In the genomic region with DNA sequence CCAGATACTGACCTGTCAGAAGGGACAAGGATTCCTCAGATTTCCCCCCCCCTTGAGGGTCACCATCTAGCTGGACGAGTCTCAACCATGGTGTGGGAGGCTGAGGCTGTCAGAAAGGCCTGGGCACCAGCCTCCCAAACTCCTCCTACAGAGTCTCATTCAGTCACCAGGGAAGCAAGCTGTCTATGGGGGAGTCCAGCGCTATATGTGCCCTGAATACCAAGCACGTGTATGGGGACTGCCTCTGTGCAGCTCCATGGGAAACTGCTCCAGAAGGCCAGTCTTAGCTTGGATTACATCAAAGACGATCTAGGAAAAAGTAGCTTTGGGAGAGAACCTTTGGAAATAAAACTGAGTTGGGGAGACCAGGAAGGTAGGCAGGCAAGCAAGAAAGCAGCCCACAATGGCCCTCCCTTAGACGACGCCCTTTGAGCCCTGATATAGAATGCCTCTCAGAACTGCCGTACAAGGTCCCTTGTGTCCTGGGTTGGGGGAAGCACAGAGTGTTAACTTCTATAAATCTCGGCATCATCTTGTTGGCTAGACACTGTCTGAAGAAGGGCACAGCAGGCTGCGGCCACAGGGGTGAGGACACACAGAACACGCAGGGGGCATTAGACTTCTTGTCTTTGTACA, we compare ENCODE assay signal across 16 mouse cellular contexts. TPM values are rescaled to one million over a fixed set of nuclear protein-coding genes. Genes with fewer than 3 reads are reported as not detected.
DNase-seq lines count a peak whose midpoint lies in the region; ATAC-seq and TF ChIP-seq lines count a peak whose summit lies in the region.
"Had no signal": no experiment of that assay in that cellular context is flagged by ENCODE, and none has a peak within 500 bp of the region (broad histone marks: within the 10 kb centered on the region; RNA-seq: fewer than 3 reads in every experiment).

No protein-coding gene starts in this region.

- H3K9ac ChIP-seq in forebrain, embryonic 14.5 days (ENCODE audit: low read length) = no peak overlapping the region
- no peak overlapping the region for H3K9ac ChIP-seq in stomach, embryonic 16.5 days (ENCODE audit: low read length)
- H3K9ac ChIP-seq in stomach, postnatal 0 days (ENCODE audit: low read length) = no peak overlapping the region
- no peak overlapping the region for H3K9ac ChIP-seq in midbrain, embryonic 12.5 days (replicated peaks)
- H3K9ac ChIP-seq: liver, embryonic 13.5 days had no signal

- peaks cover 24% of the 10 kb centered on the region for H3K27me3 ChIP-seq in forebrain, embryonic 10.5 days (ENCODE audit: poor library complexity, severe bottlenecking)
- no peaks in the 10 kb centered on the region for H3K27me3 ChIP-seq in forebrain, embryonic 14.5 days (replicated peaks; ENCODE audit: control insufficient read depth, insufficient read depth, low read length)
- H3K27me3 ChIP-seq in stomach, embryonic 16.5 days (ENCODE audit: control insufficient read depth, insufficient read depth, low read length) = no peaks in the 10 kb centered on the region
- no peaks in the 10 kb centered on the region for H3K27me3 ChIP-seq in stomach, postnatal 0 days (ENCODE audit: control insufficient read depth, insufficient read depth, low read length)
- no peaks in the 10 kb centered on the region for H3K27me3 ChIP-seq in midbrain, embryonic 12.5 days
- H3K27me3 ChIP-seq: liver, embryonic 13.5 days had no signal

- TF ChIP-seq CTCF in stomach, postnatal 0 days (IDR thresholded peaks at IDR 0.05; ENCODE audit: low read depth) = no peak

- ATAC-seq in forebrain, embryonic 14.5 days = no peak
- ATAC-seq in stomach, embryonic 16.5 days (ENCODE audit: insufficient read depth, low FRiP score) = 0 out of 2 replicates have a peak, but pooled peaks have one; percentile 31
- ATAC-seq in stomach, postnatal 0 days (ENCODE audit: low FRiP score, low TSS enrichment) = no peak
- ATAC-seq in midbrain, embryonic 12.5 days (ENCODE audit: low FRiP score, low read depth) = peak; percentile 16; the same call in 1 of the 2 replicates
- ATAC-seq in megakaryocyte-erythroid progenitor cell, adult 5-6 weeks (replicated peaks; ENCODE audit: low FRiP score, low TSS enrichment, poor library complexity, severe bottlenecking) = no peak

- H3K4me2 ChIP-seq in forebrain, embryonic 14.5 days (ENCODE audit: low read length) = no peak overlapping the region
- no peak overlapping the region for H3K4me2 ChIP-seq in stomach, embryonic 16.5 days (ENCODE audit: low read depth, low read length)
- no peak overlapping the region for H3K4me2 ChIP-seq in stomach, postnatal 0 days (replicated peaks; ENCODE audit: low read depth)
- H3K4me2 ChIP-seq in midbrain, embryonic 12.5 days (replicated peaks) = no peak overlapping the region; the same call in 1 of the 2 replicates
- H3K4me2 ChIP-seq: liver, embryonic 13.5 days had no signal

- H3K36me3 ChIP-seq in forebrain, embryonic 10.5 days (replicated peaks) = peaks cover 35% of the 10 kb centered on the region
- no peaks in the 10 kb centered on the region for H3K36me3 ChIP-seq in forebrain, embryonic 14.5 days (ENCODE audit: control insufficient read depth, insufficient read depth, low read length)
- no peaks in the 10 kb centered on the region for H3K36me3 ChIP-seq in stomach, embryonic 16.5 days (ENCODE audit: control insufficient read depth, insufficient read depth, low read length)
- H3K36me3 ChIP-seq in stomach, postnatal 0 days (ENCODE audit: control insufficient read depth, insufficient read depth, low read length) = no peaks in the 10 kb centered on the region
- peaks cover 13% of the 10 kb centered on the region; the same call in 1 of the 2 replicates for H3K36me3 ChIP-seq in midbrain, embryonic 12.5 days
- H3K36me3 ChIP-seq: liver, embryonic 13.5 days had no signal

- H3K4me1 ChIP-seq in forebrain, embryonic 10.5 days = peaks cover 80% of the 10 kb centered on the region
- H3K4me1 ChIP-seq in forebrain, embryonic 14.5 days (ENCODE audit: control insufficient read depth, insufficient read depth, low read length) = peaks cover 53% of the 10 kb centered on the region
- peaks cover 21% of the 10 kb centered on the region for H3K4me1 ChIP-seq in stomach, embryonic 16.5 days (ENCODE audit: control insufficient read depth, insufficient read depth, low read length)
- 0 out of 2 replicates have a peak, but pooled peaks cover 2% of the 10 kb centered on the region for H3K4me1 ChIP-seq in stomach, postnatal 0 days (replicated peaks; ENCODE audit: control insufficient read depth, insufficient read depth)
- H3K4me1 ChIP-seq in midbrain, embryonic 12.5 days = peaks cover 68% of the 10 kb centered on the region

- H3K27ac ChIP-seq in forebrain, embryonic 10.5 days = peak overlapping the region; percentile 86
- H3K27ac ChIP-seq in forebrain, embryonic 14.5 days (ENCODE audit: low read depth, low read length) = no peak overlapping the region
- no peak overlapping the region for H3K27ac ChIP-seq in stomach, embryonic 16.5 days (ENCODE audit: low read length)
- no peak overlapping the region for H3K27ac ChIP-seq in stomach, postnatal 0 days (replicated peaks)
- peak overlapping the region; percentile 93 for H3K27ac ChIP-seq in midbrain, embryonic 12.5 days (replicated peaks)
- H3K27ac ChIP-seq: liver, embryonic 13.5 days had no signal

- no peak for TF ChIP-seq EP300 in stomach, postnatal 0 days (optimal IDR thresholded peaks at IDR 0.05)

- H3K4me3 ChIP-seq in forebrain, embryonic 10.5 days = no peak overlapping the region
- no peak overlapping the region for H3K4me3 ChIP-seq in forebrain, embryonic 14.5 days (ENCODE audit: low read depth, low read length)
- H3K4me3 ChIP-seq in stomach, embryonic 16.5 days (replicated peaks; ENCODE audit: low read length) = no peak overlapping the region
- H3K4me3 ChIP-seq in stomach, postnatal 0 days (ENCODE audit: low read depth, low read length) = no peak overlapping the region
- H3K4me3 ChIP-seq in midbrain, embryonic 12.5 days = no peak overlapping the region
- H3K4me3 ChIP-seq: erythroblast, embryonic 14.5 days; liver, embryonic 13.5 days; myocyte had no signal

- no peaks in the 10 kb centered on the region for H3K9me3 ChIP-seq in forebrain, embryonic 10.5 days
- no peaks in the 10 kb centered on the region for H3K9me3 ChIP-seq in forebrain, embryonic 14.5 days (replicated peaks; ENCODE audit: control insufficient read depth, low read length)
- H3K9me3 ChIP-seq in stomach, embryonic 16.5 days (replicated peaks; ENCODE audit: control insufficient read depth, low read length) = no peaks in the 10 kb centered on the region
- H3K9me3 ChIP-seq in stomach, postnatal 0 days (ENCODE audit: control insufficient read depth, low read length) = no peaks in the 10 kb centered on the region
- H3K9me3 ChIP-seq in midbrain, embryonic 12.5 days = no peaks in the 10 kb centered on the region
- H3K9me3 ChIP-seq: liver, embryonic 13.5 days had no signal

- DNase-seq in forebrain, embryonic 10.5 days (ENCODE audit: extremely low spot score, low spot score) = no peak
- no peak for DNase-seq in forebrain, embryonic 14.5 days (ENCODE audit: low spot score)
- DNase-seq in stomach, postnatal 0 days (ENCODE audit: low spot score) = no peak
- DNase-seq in urinary bladder, postnatal 4 days (ENCODE audit: low spot score in 2 of 2) = no peak
- no peak for DNase-seq in cerebellum, adult 9-11 months
- DNase-seq: gastrocnemius, postnatal 10 days; liver, embryonic 13.5 days; lung, postnatal 14 days; retina, postnatal 1 day; spleen, adult 18-20 months; thymus, postnatal 36 days had no signal

- 72% methylated on average over 10 of the region's 10 CpGs for WGBS in forebrain, embryonic 10.5 days
- 57% methylated on average over 9 of the region's 10 CpGs for WGBS in forebrain, embryonic 14.5 days
- WGBS in stomach, embryonic 16.5 days = 74% methylated on average over 10 of the region's 10 CpGs
- WGBS in stomach, postnatal 0 days = 79% methylated on average over 10 of the region's 10 CpGs
- 45% methylated on average over 10 of the region's 10 CpGs for WGBS in midbrain, embryonic 12.5 days

RNA-seq across cellular contexts. Expression of a gene that starts 40.4 kb away (rescaled TPM):
- polyA plus RNA-seq in forebrain, embryonic 10.5 days (2016; fragmentation: Nextera tagmentation; extraction: Ambion mirVana) = 102 and 109 TPM in 2 replicates
- 18.3 and 20.8 TPM in 2 replicates for polyA plus RNA-seq in forebrain, embryonic 14.5 days (2014; fragmentation: Nextera tagmentation; extraction: Ambion mirVana)
- 12.1 and 14.2 TPM in 2 replicates for polyA plus RNA-seq in stomach, embryonic 16.5 days (2015; fragmentation: Nextera tagmentation; extraction: Ambion mirVana)
- 4.4 and 6.1 TPM in 2 replicates for polyA plus RNA-seq in stomach, postnatal 0 days (2015; fragmentation: Nextera tagmentation; extraction: Ambion mirVana)
- polyA plus RNA-seq in midbrain, embryonic 12.5 days (2016; fragmentation: Nextera tagmentation; extraction: Ambion mirVana) = 122 and 126 TPM in 2 replicates
- total RNA-seq in megakaryocyte-erythroid progenitor cell, adult 5-6 weeks (2014; fragmentation: Nextera tagmentation) = not detected in 2 replicates
- not detected in 2 replicates for total RNA-seq in megakaryocyte-erythroid progenitor cell, adult 5-6 weeks (2017)

Comparison
In these comparisons a context has a peak if more than half of its experiments do, and no peak if none do; other contexts are left out.
1. H3K27ac ChIP-seq: peak in forebrain, embryonic 10.5 days (single experiment) and midbrain, embryonic 12.5 days (single experiment); none in forebrain, embryonic 14.5 days (single experiment), stomach, embryonic 16.5 days (single experiment) and stomach, postnatal 0 days (single experiment).
2. ATAC-seq: peak in stomach, embryonic 16.5 days (single experiment) and midbrain, embryonic 12.5 days (single experiment); none in forebrain, embryonic 14.5 days (single experiment), stomach, postnatal 0 days (single experiment) and megakaryocyte-erythroid progenitor cell, adult 5-6 weeks (single experiment).